Mouse (Mus musculus) ES-Bruce4 (cell line): ENCODE data around the gene Rab12. TPM values are rescaled to one million over a fixed set of nuclear protein-coding genes. Genes with fewer than 3 reads are reported as not detected.

Experiments
- H3K27ac ChIP-seq: 2 replicates; pipeline ENCODE4 v1.5.1; 2012; ENCODE audit warnings: low read length, inconsistent platforms; ENCODE audit not compliant: insufficient read depth
- H3K27me3 ChIP-seq: 2 replicates; pipeline ENCODE4 v1.6.1; 2012; ENCODE audit warnings: mild to moderate bottlenecking, low read length, inconsistent platforms; ENCODE audit not compliant: control insufficient read depth, poor library complexity, insufficient read depth, severe bottlenecking
- H3K36me3 ChIP-seq: 2 replicates; pipeline ENCODE4 v1.6.1; 2012; ENCODE audit warnings: inconsistent platforms, mild to moderate bottlenecking, low read length, moderate library complexity; ENCODE audit not compliant: control insufficient read depth, poor library complexity, insufficient read depth, severe bottlenecking
- H3K4me1 ChIP-seq: one replicate; pipeline ENCODE4 v1.8.1; 2011; ENCODE audit warnings: low read length; ENCODE audit not compliant: control insufficient read depth, insufficient read depth
- H3K4me3 ChIP-seq: 2 replicates; pipeline ENCODE4 v1.5.1; 2011; ENCODE audit warnings: low read depth, mild to moderate bottlenecking, low read length
- H3K9ac ChIP-seq: 2 replicates; pipeline ENCODE4 v1.6.1; 2012; ENCODE audit warnings: low read depth, mild to moderate bottlenecking, inconsistent platforms; ENCODE audit not compliant: poor library complexity, severe bottlenecking
- H3K9me3 ChIP-seq: replicated peaks from 2 replicates; pipeline ENCODE4 v1.6.1; 2012; ENCODE audit warnings: mild to moderate bottlenecking, low read length, inconsistent platforms; ENCODE audit not compliant: control insufficient read depth, poor library complexity, insufficient read depth, severe bottlenecking
- CTCF ChIP-seq: IDR thresholded peaks from one replicate; pipeline ENCODE4 v1.8.1; 2011; ENCODE audit warnings: low read depth, low read length
- EP300 ChIP-seq: IDR thresholded peaks from 2 replicates; pipeline ENCODE4 v1.6.1; 2011; ENCODE audit warnings: low read depth, low read length; ENCODE audit not compliant: insufficient read depth
- POLR2A ChIP-seq: IDR thresholded peaks from one replicate; pipeline ENCODE4 v1.8.1; 2011; ENCODE audit warnings: low read length; ENCODE audit not compliant: insufficient read depth
- polyA plus RNA-seq: library from polyadenylated mRNA; stranded (reverse); fragments of >200 nt; gene quantifications from 2 replicates; pipeline ENCODE4 v1.2.4, GENCODE M21; 2011; ENCODE audit warnings: low read depth; ENCODE audit not compliant: missing spikeins, insufficient read depth, insufficient read length

The Rab12 gene
- polyA plus RNA-seq, 1 experiment, result 100 TPM

- Histone ChIP-seq H3K4me3 (no peak overlapping the region), H3K9me3 (no peaks in the 10 kb centered on the region), H3K4me1 (peaks cover 1% of the 10 kb centered on the region), H3K36me3 (no peaks in the 10 kb centered on the region; the same call in none of the 2 replicates), H3K27ac (no peak overlapping the region), H3K9ac (no peak overlapping the region), H3K27me3 (no peaks in the 10 kb centered on the region)
- no peak for TF ChIP-seq EP300
- TF ChIP-seq CTCF, result no peak
- TF ChIP-seq POLR2A, result no peak
Observed at GRCm38 (mm10) chr17:66504964-66505363, 14.6 kb downstream of the Rab12 start.

- H3K9ac ChIP-seq, result no peak overlapping the region
- H3K27me3 ChIP-seq, result no peaks in the 10 kb centered on the region
- H3K27ac ChIP-seq, result no peak overlapping the region
- H3K9me3 ChIP-seq, result no peaks in the 10 kb centered on the region
- TF ChIP-seq CTCF (no peak), POLR2A (no peak)
- no peaks in the 10 kb centered on the region for H3K4me1 ChIP-seq
- H3K36me3 ChIP-seq, result no peaks in the 10 kb centered on the region; the same call in none of the 2 replicates
- no peak overlapping the region for H3K4me3 ChIP-seq
Observed at GRCm38 (mm10) chr17:66504248-66504647, 15.3 kb downstream of the Rab12 start.

GRCm38 (mm10) chr17:66503466-66503865, 16.1 kb downstream of the Rab12 start:
- Histone ChIP-seq H3K27me3 (no peaks in the 10 kb centered on the region), H3K4me3 (no peak overlapping the region), H3K4me1 (no peaks in the 10 kb centered on the region), H3K9me3 (no peaks in the 10 kb centered on the region), H3K36me3 (no peaks in the 10 kb centered on the region; the same call in none of the 2 replicates), H3K9ac (no peak overlapping the region), H3K27ac (no peak overlapping the region)
- no peak for TF ChIP-seq CTCF
- no peak for TF ChIP-seq EP300
- no peak for TF ChIP-seq POLR2A

- Histone ChIP-seq H3K27me3 (no peaks in the 10 kb centered on the region), H3K4me1 (no peaks in the 10 kb centered on the region), H3K36me3 (peaks cover 3% of the 10 kb centered on the region), H3K9me3 (no peaks in the 10 kb centered on the region), H3K27ac (no peak overlapping the region), H3K9ac (no peak overlapping the region), H3K4me3 (no peak overlapping the region)
- no peak for TF ChIP-seq CTCF
- TF ChIP-seq POLR2A, result no peak
Observed at GRCm38 (mm10) chr17:66502865-66503264, 16.7 kb downstream of the Rab12 start.

GRCm38 (mm10) chr17:66498598-66498997, 20.9 kb downstream of the Rab12 start:
- Histone ChIP-seq H3K36me3 (peaks cover 22% of the 10 kb centered on the region), H3K4me3 (no peak overlapping the region), H3K27ac (no peak overlapping the region), H3K9ac (no peak overlapping the region), H3K9me3 (no peaks in the 10 kb centered on the region), H3K27me3 (no peaks in the 10 kb centered on the region), H3K4me1 (no peaks in the 10 kb centered on the region)
- no peak for TF ChIP-seq CTCF
- no peak for TF ChIP-seq EP300
- no peak for TF ChIP-seq POLR2A

- H3K9me3 ChIP-seq, result no peaks in the 10 kb centered on the region
- no peaks in the 10 kb centered on the region for H3K4me1 ChIP-seq
- H3K9ac ChIP-seq, result no peak overlapping the region
- TF ChIP-seq POLR2A (no peak), CTCF (no peak), EP300 (no peak)
- H3K4me3 ChIP-seq, result no peak overlapping the region
- no peak overlapping the region for H3K27ac ChIP-seq
- H3K36me3 ChIP-seq, result peaks cover 22% of the 10 kb centered on the region
- no peaks in the 10 kb centered on the region for H3K27me3 ChIP-seq
Observed at GRCm38 (mm10) chr17:66496589-66496988, 22.9 kb downstream of the Rab12 start.
